Mouse (Mus musculus) heart, embryonic 13.5 days (tissue): ENCODE results near the gene Ak5. TPM values are rescaled to one million over a fixed set of nuclear protein-coding genes. Genes with fewer than 3 reads are reported as not detected.
"Not testable (repeated sequence)": the region's sequence is repeated elsewhere in the genome, so short reads cannot be mapped to it uniquely, and the experiment has no call there.

Experiments used
- ATAC-seq: fragments of 200-750 bp; cut with Nextera tagmentation; 2 replicates; pipeline ENCODE4 v1.8.0; 2017; ENCODE audit warnings: moderate TSS enrichment; ENCODE audit not compliant: insufficient number of reproducible peaks, low FRiP score, low TSS enrichment; ENCODE audit errors: extremely low read depth
- H3K27ac ChIP-seq: fragments of 300-500 bp; sonication (generic); replicated peaks from 2 replicates; pipeline ENCODE4 v1.5.1; 2015; ENCODE audit warnings: moderate library complexity, mild to moderate bottlenecking, inconsistent platforms
- H3K27me3 ChIP-seq: fragments of 300-500 bp; sonication (generic); replicated peaks from 2 replicates; pipeline ENCODE4 v1.6.1; 2015; ENCODE audit warnings: mild to moderate bottlenecking, inconsistent platforms
- H3K36me3 ChIP-seq: fragments of 300-500 bp; sonication (generic); 2 replicates; pipeline ENCODE4 v1.6.1; 2015; ENCODE audit warnings: mild to moderate bottlenecking, inconsistent platforms
- H3K4me1 ChIP-seq: fragments of 300-500 bp; sonication (generic); 2 replicates; pipeline ENCODE4 v1.6.1; 2015; ENCODE audit warnings: inconsistent platforms
- H3K4me2 ChIP-seq: fragments of 300-500 bp; sonication (generic); 2 replicates; pipeline ENCODE4 v1.6.1; 2015; ENCODE audit warnings: inconsistent platforms, mild to moderate bottlenecking, moderate library complexity
- H3K4me3 ChIP-seq: fragments of 300-500 bp; sonication (generic); 2 replicates; pipeline ENCODE4 v1.5.1; 2015; ENCODE audit warnings: moderate library complexity, mild to moderate bottlenecking, inconsistent platforms
- H3K9ac ChIP-seq: fragments of 300-500 bp; sonication (generic); 2 replicates; pipeline ENCODE4 v1.6.1; 2015; ENCODE audit warnings: inconsistent platforms, mild to moderate bottlenecking, moderate library complexity
- H3K9me3 ChIP-seq: fragments of 300-500 bp; sonication (generic); 2 replicates; pipeline ENCODE4 v1.6.1; 2016; ENCODE audit warnings: inconsistent platforms
- WGBS: fragments of 180-500 bp; shearing (Covaris S2); methylation state at CpG from one replicate; pipeline ENCODE4 v1.1.7; 2015; ENCODE audit warnings: mixed read lengths; 5-methylcytosine and 5-hydroxymethylcytosine counted together
- polyA plus RNA-seq: library from polyadenylated mRNA; unstranded; fragments of >200 nt; fragmentation: Nextera tagmentation; extraction: Ambion mirVana; gene quantifications from 2 replicates; pipeline ENCODE4 v1.2.1, GENCODE M21; 2015

The Ak5 gene
- polyA plus RNA-seq, 1 experiment from 2014 or later, result 1.3 TPM

- Histone ChIP-seq H3K4me1 (no peaks in the 10 kb centered on the region), H3K4me2 (no peak overlapping the region), H3K27ac (no peak overlapping the region), H3K4me3 (no peak overlapping the region), H3K27me3 (no peaks in the 10 kb centered on the region), H3K36me3 (no peaks in the 10 kb centered on the region), H3K9ac (no peak overlapping the region), H3K9me3 (no peaks in the 10 kb centered on the region)
- no peak for ATAC-seq
- WGBS, result 77% methylated on average over 10 of the region's 10 CpGs
These were observed 42.9 kb downstream of the Ak5 start for GRCm38 (mm10) chr3:152625061-152625820.

GRCm38 (mm10) chr3:152620534-152620933 lies 47.6 kb downstream of the Ak5 start:
- Histone ChIP-seq H3K36me3 (no peaks in the 10 kb centered on the region), H3K9ac (no peak overlapping the region)
- WGBS, result 68% methylated on average over 11 of the region's 11 CpGs

GRCm38 (mm10) chr3:152620058-152620457 lies 48.1 kb downstream of the Ak5 start:
- Histone ChIP-seq H3K9ac (no peak overlapping the region), H3K27ac (no peak overlapping the region), H3K36me3 (no peaks in the 10 kb centered on the region), H3K9me3 (no peaks in the 10 kb centered on the region), H3K4me1 (no peaks in the 10 kb centered on the region), H3K4me3 (no peak overlapping the region), H3K4me2 (no peak overlapping the region), H3K27me3 (no peaks in the 10 kb centered on the region)
- 78% methylated on average over 11 of the region's 11 CpGs for WGBS
- no peak for ATAC-seq

More at GRCm38 (mm10) chr3:152620534-152620933, 47.6 kb downstream of the Ak5 start:
- H3K27ac ChIP-seq, result no peak overlapping the region
- H3K27me3 ChIP-seq, result no peaks in the 10 kb centered on the region
- no peaks in the 10 kb centered on the region for H3K9me3 ChIP-seq
- H3K4me3 ChIP-seq, result no peak overlapping the region
- H3K4me1 ChIP-seq, result no peaks in the 10 kb centered on the region
- H3K4me2 ChIP-seq, result no peak overlapping the region
- ATAC-seq, result no peak

GRCm38 (mm10) chr3:152609076-152609475 lies 59.1 kb downstream of the Ak5 start:
- Histone ChIP-seq H3K36me3 (no peaks in the 10 kb centered on the region), H3K4me3 (no peak overlapping the region), H3K9ac (no peak overlapping the region), H3K4me2 (no peak overlapping the region), H3K4me1 (no peaks in the 10 kb centered on the region), H3K9me3 (no peaks in the 10 kb centered on the region), H3K27me3 (no peaks in the 10 kb centered on the region), H3K27ac (no peak overlapping the region)
- ATAC-seq, result no peak
- 80% methylated on average over 5 of the region's 5 CpGs for WGBS

GRCm38 (mm10) chr3:152605849-152606248 lies 62.3 kb downstream of the Ak5 start:
- WGBS, result 57% methylated on average over 11 of the region's 11 CpGs
- Histone ChIP-seq H3K4me3 (no peak overlapping the region), H3K9ac (no peak overlapping the region), H3K4me2 (no peak overlapping the region), H3K27me3 (no peaks in the 10 kb centered on the region), H3K9me3 (no peaks in the 10 kb centered on the region), H3K27ac (no peak overlapping the region), H3K36me3 (no peaks in the 10 kb centered on the region), H3K4me1 (no peaks in the 10 kb centered on the region)
- ATAC-seq, result no peak

- no peaks in the 10 kb centered on the region for H3K36me3 ChIP-seq
- WGBS, result 76% methylated on average over 6 of the region's 6 CpGs
- H3K4me2 ChIP-seq, result no peak overlapping the region
- H3K9me3 ChIP-seq, result no peaks in the 10 kb centered on the region
- no peak overlapping the region for H3K9ac ChIP-seq
- H3K27me3 ChIP-seq, result no peaks in the 10 kb centered on the region
- no peak overlapping the region for H3K4me3 ChIP-seq
- ATAC-seq, result no peak
- H3K27ac ChIP-seq, result no peak overlapping the region
- no peaks in the 10 kb centered on the region for H3K4me1 ChIP-seq
These were observed 68.5 kb downstream of the Ak5 start for GRCm38 (mm10) chr3:152599679-152600078.

- Histone ChIP-seq H3K27ac (no peak overlapping the region), H3K4me3 (no peak overlapping the region), H3K9me3 (no peaks in the 10 kb centered on the region), H3K36me3 (no peaks in the 10 kb centered on the region), H3K4me1 (0 out of 2 replicates have a peak, but pooled peaks cover 8% of the 10 kb centered on the region), H3K4me2 (no peak overlapping the region), H3K9ac (no peak overlapping the region), H3K27me3 (no peaks in the 10 kb centered on the region)
- no peak for ATAC-seq
- 84% methylated on average over 7 of the region's 7 CpGs for WGBS
These were observed 71.6 kb downstream of the Ak5 start for GRCm38 (mm10) chr3:152596406-152597050.

GRCm38 (mm10) chr3:152592767-152593425 lies 75.3 kb downstream of the Ak5 start:
- WGBS, result 64% methylated on average over 8 of the region's 8 CpGs
- Histone ChIP-seq H3K9ac (no peak overlapping the region), H3K27ac (no peak overlapping the region), H3K4me3 (no peak overlapping the region), H3K4me1 (peaks cover 12% of the 10 kb centered on the region; the same call in 1 of the 2 replicates), H3K4me2 (no peak overlapping the region), H3K9me3 (no peaks in the 10 kb centered on the region), H3K27me3 (no peaks in the 10 kb centered on the region), H3K36me3 (no peaks in the 10 kb centered on the region)
- ATAC-seq, result no peak

- peaks cover 12% of the 10 kb centered on the region; the same call in 1 of the 2 replicates for H3K4me1 ChIP-seq
- no peaks in the 10 kb centered on the region for H3K27me3 ChIP-seq
- no peaks in the 10 kb centered on the region for H3K9me3 ChIP-seq
- H3K36me3 ChIP-seq, result no peaks in the 10 kb centered on the region
- WGBS, result 27% methylated on average over 7 of the region's 7 CpGs
- H3K4me2 ChIP-seq, result no peak overlapping the region
- H3K27ac ChIP-seq, result no peak overlapping the region
- H3K9ac ChIP-seq, result no peak overlapping the region
- H3K4me3 ChIP-seq, result no peak overlapping the region
- ATAC-seq, result no peak
These were observed 77.7 kb downstream of the Ak5 start for GRCm38 (mm10) chr3:152590491-152590890.

- H3K4me2 ChIP-seq, H3K9ac ChIP-seq, ATAC-seq, H3K36me3 ChIP-seq, H3K27me3 ChIP-seq, H3K27ac ChIP-seq, H3K4me3 ChIP-seq, H3K9me3 ChIP-seq: not testable (repeated sequence)
- H3K4me1 ChIP-seq, result peaks cover 12% of the 10 kb centered on the region; the same call in 1 of the 2 replicates
- WGBS, result 79% methylated on average over 3 of the region's 3 CpGs
These were observed 79.1 kb downstream of the Ak5 start for GRCm38 (mm10) chr3:152589101-152589500.

- no peak overlapping the region for H3K27ac ChIP-seq
- WGBS, result 70% methylated on average over 2 of the region's 2 CpGs
- H3K9ac ChIP-seq, result no peak overlapping the region
- H3K9me3 ChIP-seq, result no peaks in the 10 kb centered on the region
- H3K36me3 ChIP-seq, result no peaks in the 10 kb centered on the region
- H3K4me1 ChIP-seq, result peaks cover 4% of the 10 kb centered on the region; the same call in 1 of the 2 replicates
- no peak overlapping the region for H3K4me2 ChIP-seq
- no peak for ATAC-seq
- H3K4me3 ChIP-seq, result no peak overlapping the region
- no peaks in the 10 kb centered on the region for H3K27me3 ChIP-seq
These were observed 81.2 kb downstream of the Ak5 start for GRCm38 (mm10) chr3:152587007-152587406.
